Mouse (Mus musculus) urinary bladder, adult 18-20 months (tissue): ENCODE results near the gene Nhsl1.

Experiments used
- DNase-seq, 2 experiments: peaks; one replicate each; pipeline ENCODE4 v3.0.0; 2022; ENCODE audit warnings: low spot score in 2 of 2, mixed read lengths in 2 of 2

The Nhsl1 gene

DNA sequence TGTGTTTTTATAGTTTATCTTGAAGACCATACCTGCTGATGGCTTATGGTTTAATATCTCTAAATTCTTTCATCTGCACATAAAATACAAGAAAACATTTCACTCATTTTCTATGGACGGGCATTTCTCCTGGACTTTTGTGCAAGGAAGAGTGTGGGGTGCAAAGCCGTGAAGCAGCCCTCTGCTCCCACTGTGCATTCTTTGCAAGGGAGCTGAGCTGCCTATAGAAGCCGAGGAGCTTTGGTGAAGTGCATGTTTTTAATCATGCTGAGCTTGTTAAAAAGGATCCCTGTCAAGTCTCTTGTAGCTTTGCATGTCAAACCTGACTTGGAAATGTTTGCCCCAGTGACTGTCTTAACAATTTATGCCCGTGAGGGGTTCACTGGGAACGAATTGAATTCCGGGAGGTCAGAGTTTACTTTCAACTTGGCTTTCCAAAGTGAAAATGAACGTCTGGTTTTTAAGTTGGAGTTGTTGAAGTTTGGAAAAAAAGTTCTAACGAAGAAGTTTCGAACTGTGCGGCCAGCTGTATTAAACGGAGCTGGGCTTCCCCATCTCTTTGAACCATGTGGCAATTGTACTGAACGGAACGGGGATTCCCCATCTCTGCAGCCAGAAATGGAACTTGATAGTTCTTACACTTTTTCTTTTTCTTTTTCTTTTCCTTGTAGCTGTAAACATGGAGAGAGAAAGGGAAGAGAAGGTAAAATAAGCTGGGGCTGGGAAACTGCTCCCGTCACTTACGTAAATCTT, 22.8 kb downstream of the Nhsl1 start:
- DNase-seq = no peak

DNA sequence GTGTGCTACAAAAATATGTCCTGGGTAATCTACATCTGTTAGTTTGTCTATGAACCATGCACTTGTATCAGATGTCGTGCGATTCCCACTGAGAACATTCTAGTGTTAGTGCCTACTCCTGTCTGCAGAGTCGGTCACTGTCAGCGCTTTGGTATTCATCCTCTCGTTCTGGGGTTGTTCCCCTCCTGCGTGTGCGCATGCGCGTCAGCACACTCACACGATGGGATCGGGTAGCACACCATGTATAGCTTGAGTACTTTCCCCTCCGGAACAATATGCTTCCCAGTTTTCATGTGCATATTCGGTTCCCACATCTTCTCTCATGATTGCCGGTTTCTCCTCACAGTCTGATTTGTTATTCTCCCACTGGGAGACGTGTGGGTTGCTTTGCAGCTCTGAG, 28.4 kb downstream of the Nhsl1 start:
- no peak for DNase-seq

DNA sequence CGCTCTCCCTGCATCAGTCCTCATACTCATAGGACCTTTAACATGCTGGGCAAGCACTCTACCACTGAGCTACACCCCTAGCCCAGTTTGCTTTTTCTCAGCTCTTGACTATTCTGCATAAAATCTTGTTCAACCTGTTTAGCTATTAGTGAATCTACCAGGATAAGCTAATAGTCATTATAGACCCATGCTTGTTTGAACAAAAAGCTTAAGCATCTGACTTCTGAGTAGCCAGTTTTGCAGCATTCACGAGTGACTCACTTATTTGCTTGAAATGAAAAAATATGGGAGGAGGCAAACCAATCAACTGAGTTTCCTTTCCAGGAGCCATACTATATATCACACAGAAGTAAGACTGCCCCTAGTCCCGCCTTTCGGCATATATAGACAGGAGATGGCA, 32.0 kb downstream of the Nhsl1 start:
- peak in 1 of 2 experiments; percentile 56 for DNase-seq

DNA sequence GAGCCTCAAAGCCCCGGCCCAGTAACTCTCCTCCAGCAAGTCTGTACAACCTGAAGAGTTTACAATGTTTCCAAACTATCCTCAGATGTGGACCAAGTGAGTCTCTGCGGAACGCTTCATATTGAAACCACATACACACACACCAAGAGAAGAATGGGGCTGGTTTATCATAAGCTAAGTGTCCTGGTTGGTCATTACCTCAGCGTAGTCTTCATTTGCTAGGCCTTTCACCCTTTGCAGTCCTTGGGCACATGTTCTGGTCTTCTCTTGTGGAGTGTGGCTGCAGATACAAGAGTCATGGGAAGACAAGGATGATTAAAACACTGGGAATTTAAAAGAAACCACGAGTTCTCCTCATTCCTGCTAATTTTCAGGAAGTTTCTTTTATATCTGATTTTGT, 34.2 kb downstream of the Nhsl1 start:
- DNase-seq = no peak

DNA sequence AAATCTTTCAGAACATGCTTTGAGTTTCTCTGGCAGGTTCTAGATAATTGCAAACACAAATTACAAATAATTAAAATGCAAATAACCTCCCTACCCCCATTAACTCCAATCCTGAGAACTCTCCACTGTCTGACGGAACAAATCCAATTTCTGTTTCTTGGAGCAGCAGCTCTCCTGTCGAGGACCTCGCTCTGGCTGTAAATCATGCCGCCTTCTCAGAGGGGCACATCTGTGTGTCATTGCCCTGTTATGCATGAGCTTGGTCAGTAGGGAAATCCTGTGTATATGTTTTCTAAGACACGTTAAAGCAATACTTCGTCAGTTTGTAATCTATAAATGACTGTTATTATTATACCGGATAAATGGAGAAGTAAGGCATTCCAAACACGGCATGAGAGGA, 35.3 kb downstream of the Nhsl1 start:
- DNase-seq = no peak

DNA sequence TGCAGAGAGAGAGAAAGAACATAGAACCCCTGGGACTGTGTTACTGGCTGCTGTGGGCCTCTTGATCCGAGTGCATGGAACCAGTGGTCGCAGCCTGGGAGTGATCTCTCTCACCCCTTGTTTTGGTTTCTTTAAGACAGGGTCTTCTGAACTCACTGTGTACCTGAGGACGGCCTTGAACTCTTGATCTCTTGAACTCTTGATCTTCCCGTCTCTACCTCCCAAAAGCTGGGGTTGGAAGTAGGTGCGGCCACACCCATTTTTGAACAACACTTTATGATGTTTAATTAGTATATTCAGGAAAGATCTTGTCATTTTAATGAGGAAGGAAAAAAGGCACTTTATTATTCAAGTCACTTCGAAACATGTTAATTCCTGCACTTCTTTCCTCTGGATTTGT, 37.7 kb downstream of the Nhsl1 start:
- DNase-seq = no peak

DNA sequence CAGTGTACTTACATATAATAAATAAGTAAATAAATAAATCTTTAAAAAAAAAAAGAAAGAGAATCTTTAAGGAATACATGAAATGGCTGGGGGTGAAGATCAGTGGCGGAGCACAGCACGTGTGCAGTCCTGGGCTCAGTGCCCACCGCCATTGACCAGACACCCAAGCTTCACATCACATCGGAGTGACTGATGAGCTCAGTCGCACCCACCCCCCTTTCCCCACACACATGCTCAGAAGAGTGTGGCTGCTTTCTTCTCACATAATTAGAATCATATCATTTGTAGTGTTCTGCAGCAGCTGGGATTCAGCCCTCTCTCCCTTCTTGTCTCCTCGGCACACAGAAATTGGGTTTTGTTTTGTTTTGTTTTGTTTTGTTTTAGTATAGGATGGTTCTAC, 38.4 kb downstream of the Nhsl1 start:
- DNase-seq = no peak

DNA sequence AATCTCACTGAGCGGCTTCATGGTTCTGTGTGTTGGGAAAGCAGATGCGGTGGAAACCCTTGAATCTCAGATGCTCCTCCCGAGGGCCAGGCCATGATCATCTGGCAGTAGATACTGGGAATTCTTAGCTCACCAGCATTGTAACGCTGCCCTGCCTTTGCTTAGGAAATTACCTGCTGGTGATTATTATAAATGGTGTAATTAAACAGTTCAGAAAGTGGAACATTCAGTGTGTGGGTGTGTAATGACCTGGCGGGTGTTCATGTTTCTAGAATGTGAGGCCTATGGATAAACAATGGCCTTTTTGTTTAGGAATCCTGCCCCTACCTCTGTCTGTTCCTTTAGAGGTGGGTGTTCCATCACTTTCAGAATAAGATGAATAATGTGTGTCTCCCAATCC, 39.7 kb downstream of the Nhsl1 start:
- DNase-seq = no peak

DNA sequence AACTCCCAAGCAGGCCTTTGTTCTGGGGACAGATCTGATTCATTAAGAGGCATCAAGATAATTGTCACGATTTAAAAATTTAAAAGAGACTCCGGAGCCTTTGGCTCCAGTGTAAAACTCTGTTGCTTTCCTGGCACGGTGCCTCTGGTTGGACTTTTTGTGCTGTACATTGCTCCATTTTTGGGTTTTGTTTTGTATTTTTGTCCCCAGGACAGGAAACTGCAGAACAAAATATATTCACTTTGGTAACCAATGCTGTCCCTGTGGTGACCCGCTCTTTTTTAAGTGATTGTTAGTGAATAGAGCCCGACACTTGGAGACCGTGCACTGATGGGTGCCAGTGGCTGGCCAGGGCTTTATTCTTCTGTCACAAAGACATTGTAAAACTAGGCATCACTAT, 41.4 kb downstream of the Nhsl1 start:
- no peak for DNase-seq

DNA sequence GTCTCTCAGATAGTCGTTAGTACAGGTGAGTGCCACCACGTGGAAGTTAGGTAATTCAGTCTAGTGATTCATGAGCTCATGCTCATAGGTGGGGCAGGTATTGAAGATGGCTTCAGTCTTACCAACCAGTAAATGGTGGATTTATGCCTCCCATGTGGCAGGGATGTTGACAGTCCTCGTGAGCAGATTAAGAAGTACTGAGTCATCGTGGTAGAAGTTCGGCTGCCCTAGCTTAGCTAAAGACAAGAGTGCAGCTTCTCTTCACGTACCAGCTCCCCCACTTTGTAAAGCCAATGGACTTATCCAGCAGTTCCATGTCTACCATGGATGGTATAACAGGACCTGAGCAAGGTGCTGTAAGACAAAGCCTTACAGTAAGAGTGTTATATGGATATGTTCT, 46.6 kb downstream of the Nhsl1 start:
- DNase-seq = no peak

DNA sequence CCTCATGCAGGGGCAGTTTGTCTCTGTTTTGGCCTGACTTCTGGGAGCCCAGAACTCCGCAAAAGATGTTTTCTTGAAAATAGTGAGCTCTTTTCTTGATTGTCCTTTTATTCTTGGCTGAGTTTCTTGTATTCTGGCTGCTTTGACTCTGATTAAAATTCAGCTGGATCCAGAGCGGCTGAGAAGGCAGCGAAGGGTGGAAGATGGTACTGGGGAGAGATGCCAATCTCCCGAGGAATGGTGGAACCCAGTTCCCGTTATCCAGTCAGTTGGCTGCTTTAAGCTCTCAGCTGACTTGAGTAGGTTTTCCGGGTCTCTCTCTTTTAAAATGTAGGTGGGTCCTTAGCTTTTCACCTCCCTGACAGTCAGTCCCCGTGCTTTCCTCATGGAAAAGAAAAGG, 47.9 kb downstream of the Nhsl1 start:
- DNase-seq = no peak

DNA sequence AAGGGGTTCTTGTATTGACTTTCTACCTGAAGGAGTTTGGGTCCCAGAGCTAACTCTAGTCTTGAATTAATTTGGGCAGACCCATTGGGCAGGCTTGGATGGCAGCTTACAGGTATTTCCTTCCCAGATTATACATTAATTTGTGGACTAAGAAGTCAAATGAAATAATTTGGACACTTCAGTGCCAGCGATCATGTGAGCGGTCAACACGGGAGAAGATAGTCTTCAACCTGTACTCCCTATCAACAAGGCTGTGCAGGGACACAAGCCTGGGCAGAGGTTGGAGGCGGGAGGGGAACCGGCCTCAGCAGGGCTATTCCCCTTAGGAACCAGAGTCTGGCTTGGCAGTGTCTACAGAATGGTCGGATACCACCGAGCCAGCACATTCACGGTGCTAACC, 49.3 kb downstream of the Nhsl1 start:
- no peak for DNase-seq

DNA sequence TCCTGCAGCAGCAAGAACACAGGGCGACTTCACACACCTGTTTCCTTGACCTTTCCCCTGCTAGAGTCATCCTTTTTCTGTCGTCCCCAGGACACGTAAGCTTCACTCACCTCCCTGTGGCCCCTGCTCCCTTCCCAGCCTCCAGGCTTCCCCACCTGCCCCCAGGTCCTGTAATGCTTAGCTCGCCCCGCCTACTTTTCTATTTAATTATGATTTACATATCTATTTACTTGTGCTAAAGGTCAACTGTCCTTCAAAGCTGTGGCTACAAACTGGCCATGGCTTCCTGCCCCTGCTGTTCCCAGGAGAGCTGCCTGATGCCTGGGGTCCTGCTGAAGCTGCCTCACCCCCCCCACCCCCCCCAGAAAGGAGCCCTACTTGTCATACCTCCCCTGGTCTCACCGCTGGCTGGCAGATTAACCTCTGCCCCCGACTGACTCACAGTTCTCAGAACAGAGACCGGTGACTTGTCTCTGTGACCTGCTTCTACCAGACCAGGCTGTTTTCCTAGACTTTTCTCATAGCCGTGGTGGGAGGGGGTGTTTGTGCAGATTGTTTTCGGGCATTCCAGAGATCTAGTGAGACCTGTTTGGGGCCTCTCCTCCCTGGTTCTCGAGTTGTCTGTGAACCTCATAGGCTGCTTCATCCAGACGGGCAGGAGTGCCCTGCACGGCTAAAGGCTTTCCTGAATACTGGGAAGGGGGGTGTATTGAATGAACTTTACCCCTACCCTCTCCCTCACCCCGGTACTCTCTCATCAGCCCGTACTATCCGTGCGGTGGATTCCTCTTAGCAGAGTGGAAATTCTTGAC, 51.9 kb downstream of the Nhsl1 start:
- DNase-seq = peak; percentile 47 to 78

DNA sequence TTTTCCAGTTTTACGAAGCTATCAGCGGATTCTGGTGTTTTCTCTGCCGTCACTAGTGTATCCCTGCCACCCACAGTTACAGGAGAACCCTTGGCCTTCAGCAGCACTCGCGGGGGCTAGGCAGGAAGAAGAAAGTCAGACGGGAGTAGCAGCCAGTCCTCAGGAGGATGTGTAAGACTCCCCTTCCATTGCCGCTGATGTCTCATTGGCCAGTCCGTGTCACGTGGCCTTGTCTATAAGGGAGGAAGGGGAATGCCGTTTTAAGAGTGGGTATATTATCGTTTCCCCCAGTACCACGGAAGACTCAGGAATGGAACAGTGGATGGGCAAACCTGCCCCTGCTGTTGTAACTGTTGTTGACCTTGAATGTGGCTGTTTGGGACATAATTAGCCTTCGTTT, 53.1 kb downstream of the Nhsl1 start:
- no peak for DNase-seq

DNA sequence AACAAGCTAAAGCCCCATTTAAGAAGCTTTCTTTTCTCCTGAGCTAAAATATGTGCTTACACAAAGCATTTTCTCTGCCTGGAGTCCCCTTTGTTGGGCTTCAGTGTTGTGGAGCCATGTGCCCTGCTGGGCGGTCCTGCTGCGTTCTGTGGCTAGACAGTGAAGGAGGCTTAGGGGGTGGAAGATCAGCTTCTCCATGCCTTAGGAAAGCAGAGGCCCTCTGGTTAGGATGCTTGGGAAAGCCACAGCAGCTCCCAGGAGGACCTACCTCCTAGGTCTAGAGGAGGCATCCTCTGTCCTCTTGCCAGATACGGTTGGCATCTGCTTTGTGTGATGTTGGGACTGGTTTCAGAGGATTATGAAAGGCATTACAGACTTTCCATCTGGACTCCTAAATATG, 56.5 kb downstream of the Nhsl1 start:
- no peak for DNase-seq

DNA sequence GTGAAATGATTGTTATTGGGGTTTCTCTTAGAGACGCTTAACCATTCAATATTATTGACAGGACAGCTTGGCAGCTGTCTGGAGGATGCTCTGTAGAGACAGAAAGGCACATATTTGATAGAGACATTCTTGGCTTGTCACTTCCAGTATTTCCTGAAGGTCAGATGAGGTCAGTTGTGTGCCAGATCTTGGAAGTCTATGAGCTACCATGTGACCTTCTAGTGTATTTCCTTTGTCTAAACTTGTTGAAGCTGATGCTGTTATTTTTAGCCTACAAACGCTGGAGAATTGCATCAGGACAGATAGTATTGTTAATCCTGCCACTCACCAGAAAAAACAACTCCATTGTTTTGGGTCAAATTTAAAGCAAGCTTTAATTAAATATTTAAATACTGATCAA, 66.0 kb downstream of the Nhsl1 start:
- no peak for DNase-seq

DNA sequence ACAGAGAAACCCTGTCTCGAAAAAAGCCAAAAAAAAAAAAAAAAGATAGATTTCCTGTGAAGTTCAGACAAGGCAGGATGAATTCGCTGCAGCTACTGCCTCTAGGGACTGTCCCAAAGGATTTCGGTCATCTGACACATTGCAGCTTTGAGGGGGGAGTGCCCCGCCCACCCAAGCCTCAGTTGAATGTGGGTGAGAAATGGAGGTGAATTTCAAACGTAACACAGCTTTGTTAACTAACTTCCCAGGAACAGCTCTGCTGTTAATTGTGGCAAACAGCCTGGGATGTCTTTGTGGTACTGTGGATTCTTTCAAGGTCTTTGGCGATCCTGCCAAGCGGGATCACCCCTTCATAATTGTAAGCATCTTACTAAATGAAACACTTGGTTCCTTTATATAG, 67.4 kb downstream of the Nhsl1 start:
- DNase-seq = no peak

DNA sequence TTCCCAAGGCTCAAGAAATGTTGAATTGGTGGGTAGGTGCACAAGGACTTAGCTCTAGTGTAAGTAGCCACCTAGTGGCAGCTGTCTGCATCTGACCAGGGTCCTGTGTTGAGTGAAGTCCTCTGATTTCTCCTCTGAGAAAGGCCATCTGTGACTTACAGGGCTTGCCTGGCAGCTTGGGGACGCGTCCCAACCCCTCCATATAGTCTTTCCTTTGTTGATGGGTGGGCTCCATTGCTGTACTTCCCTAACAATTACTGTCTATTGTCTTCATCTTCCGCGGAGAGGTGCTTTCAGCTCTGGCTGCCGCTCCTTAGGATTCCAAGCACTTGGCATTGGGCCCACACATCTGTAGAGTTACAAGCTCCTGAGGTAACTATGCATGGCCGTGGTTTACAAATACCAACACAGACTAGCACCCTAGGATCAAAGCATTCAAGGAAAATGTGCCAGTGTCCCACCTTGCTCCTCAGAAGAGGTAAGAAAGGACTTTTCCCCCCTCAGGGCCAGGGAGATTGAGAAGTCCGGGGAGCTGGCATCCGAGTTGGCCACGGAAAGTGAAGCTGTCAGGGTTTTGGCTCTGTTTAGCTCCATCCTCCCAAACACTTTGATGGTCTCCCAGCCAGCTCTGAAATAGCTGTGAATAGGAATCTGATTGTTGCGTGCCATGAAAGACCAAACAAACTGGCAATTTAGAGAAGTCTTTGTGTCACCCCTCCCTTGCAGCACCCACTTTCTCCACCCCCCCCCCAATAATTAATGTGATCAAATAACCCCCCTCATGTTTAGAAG, 70.2 kb downstream of the Nhsl1 start:
- peak in 1 of 2 experiments; percentile 22 for DNase-seq

DNA sequence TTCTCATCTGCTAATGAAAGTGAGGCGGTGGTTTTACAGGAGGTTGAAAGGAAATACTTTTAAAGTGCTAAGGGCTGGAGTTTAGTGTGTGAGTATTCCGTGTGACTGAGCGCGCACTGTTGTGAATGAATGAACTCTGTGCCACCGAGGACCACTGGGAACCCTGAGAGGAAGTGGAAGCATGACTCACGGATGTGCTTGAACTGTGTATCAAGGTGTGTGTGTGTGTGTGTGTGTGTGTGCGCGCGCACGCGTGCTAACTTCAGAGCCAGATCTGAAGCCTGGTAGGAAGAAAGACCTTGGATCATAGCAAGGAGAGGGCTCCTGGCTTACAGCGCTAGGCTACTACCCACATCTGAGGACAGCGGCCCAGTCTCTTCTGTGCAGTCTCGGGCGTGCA, 71.2 kb downstream of the Nhsl1 start:
- DNase-seq = no peak

DNA sequence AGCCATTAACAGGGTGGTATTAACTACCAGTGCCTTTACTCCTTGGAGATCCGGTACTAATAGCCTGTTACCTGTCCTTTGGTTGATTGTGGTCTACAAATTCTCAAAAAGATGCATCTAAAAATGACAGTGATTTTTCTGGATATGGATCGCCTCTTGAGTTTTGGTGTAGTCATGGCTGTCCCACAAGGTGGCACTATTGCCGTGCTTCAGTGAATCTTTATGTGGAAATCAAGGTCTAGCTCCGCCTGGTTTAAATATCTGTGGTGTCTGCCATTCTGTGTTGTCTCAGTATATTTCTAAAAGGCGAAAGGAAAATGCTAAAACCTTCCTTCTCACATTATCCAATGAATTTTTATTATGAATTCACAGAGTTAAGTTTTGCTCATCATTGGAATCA, 72.8 kb downstream of the Nhsl1 start:
- DNase-seq = no peak

DNA sequence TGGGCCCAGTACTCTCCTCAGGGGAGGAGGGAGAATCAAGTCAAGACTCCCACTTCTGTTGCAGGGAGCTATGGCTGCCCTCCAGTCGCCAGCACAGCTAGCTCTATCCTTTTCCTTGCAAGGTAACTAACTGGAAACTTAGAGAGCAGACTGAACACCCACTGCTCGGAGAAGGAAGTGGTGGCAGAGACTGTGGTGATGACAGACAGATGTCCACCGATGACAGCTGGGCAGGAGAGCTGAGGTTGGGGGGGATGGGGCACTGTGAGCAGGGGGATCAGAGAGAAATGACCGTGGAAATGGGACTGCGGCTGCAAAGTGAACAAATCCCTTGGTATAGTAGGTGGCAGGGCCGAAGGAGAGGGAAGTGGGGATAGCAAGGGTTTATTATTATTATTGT, 73.5 kb downstream of the Nhsl1 start:
- no peak for DNase-seq

DNA sequence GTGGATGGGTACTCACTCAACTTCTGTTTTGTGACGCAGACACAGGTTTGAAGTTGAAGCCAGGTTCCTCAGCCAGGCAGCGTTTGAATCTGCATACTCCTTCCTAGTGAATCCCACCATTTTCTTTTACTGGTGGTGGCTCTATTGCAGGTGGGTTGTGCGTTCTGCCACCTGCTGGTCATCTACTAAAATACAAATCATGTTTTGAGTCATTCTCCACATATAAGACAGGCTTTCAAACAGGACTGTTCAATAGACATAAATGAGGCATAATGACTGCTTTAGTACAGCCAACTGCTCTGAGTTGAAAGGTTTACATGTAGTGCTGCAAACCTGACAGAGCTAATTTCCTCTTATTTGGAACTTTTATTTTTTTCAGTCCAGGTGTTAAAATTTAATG, 75.0 kb downstream of the Nhsl1 start:
- no peak for DNase-seq

DNA sequence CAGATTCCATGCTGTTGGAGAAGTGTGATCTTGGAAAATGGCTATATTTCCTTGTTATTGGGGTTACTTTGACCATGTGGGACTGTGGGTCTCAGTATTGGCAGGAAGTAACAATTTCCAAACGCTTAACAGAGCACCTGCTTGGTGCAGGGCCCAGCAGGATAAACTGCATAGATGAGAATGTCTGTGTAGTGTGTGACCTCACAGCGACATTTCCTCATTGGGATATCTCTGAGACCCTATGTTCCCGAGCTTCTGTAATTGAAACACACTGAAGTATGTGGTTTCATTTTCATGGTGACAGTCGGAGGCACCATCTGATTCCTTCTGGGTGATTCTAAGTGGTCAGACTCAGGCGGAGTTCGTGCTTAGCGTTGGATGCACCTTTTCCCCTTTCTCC, 75.5 kb downstream of the Nhsl1 start:
- DNase-seq = no peak
